Mouse (Mus musculus): ENCODE measurements around the gene Tekt4. TPM values are rescaled to one million over a fixed set of nuclear protein-coding genes. Genes with fewer than 3 reads are reported as not detected.

Gene Tekt4
- polyA plus RNA-seq, 1 experiment from 2014 or later = not detected

- H3K27me3 ChIP-seq = no peaks in the 10 kb centered on the region
- H3K36me3 ChIP-seq = peaks cover 14% of the 10 kb centered on the region; the same call in 1 of the 2 replicates
- peak overlapping the region; percentile 95 for H3K27ac ChIP-seq
- H3K4me1 ChIP-seq (replicated peaks) = peaks cover 80% of the 10 kb centered on the region
- WGBS = 15% methylated on average over 3 of the region's 3 CpGs
- H3K9ac ChIP-seq (replicated peaks) = peak overlapping the region; percentile 40; the same call in 1 of the 2 replicates
- 0 out of 2 replicates have a peak overlapping the region, but pooled peaks have one; percentile 3 for H3K4me3 ChIP-seq (replicated peaks)
- H3K9me3 ChIP-seq = 0 out of 2 replicates have a peak, but pooled peaks cover 8% of the 10 kb centered on the region
- H3K4me2 ChIP-seq = peak overlapping the region; percentile 48
- ATAC-seq (ENCODE audit: insufficient number of reproducible peaks, insufficient read depth, low FRiP score, low TSS enrichment, low read depth) = no peak
Measured at GRCm38 (mm10) chr17:25414917-25415316, 39.5 kb upstream of the Tekt4 start.

- Histone ChIP-seq H3K27ac (peak overlapping the region; percentile 95), H3K36me3 (peaks cover 10% of the 10 kb centered on the region; the same call in 1 of the 2 replicates), H3K4me1 (replicated peaks) (peaks cover 80% of the 10 kb centered on the region), H3K27me3 (no peaks in the 10 kb centered on the region), H3K9me3 (0 out of 2 replicates have a peak, but pooled peaks cover 8% of the 10 kb centered on the region), H3K4me2 (peak overlapping the region; percentile 48), H3K4me3 (replicated peaks) (peak overlapping the region; percentile 16; the same call in 1 of the 2 replicates), H3K9ac (replicated peaks) (peak overlapping the region; percentile 40)
- peak; percentile 50 for ATAC-seq (ENCODE audit: insufficient number of reproducible peaks, insufficient read depth, low FRiP score, low TSS enrichment, low read depth)
- 0% methylated on average over 2 of the region's 6 CpGs for WGBS
Measured at GRCm38 (mm10) chr17:25415421-25415913, 38.9 kb upstream of the Tekt4 start.

DNA sequence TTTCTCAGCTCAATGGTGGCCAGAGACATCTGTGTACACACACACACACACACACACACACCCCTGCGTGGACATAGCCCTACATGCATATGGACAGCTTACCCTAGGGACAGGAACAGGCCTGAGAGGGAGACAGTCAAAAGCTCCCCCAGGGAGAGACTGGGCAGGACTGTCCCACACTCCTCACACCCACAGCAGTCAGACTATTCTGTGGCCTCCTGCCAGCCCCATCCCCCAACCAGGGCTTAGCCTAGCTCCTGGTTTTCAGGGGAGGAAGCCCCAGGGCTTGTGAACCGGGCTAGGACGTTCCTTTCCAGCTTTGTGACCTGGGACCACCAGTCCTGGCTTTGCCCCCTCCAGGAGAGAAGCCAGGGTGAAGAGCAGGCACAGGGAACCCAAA, 38.2 kb upstream of the Tekt4 start:
- 6% methylated on average over 3 of the region's 3 CpGs for WGBS
- Histone ChIP-seq H3K27me3 (no peaks in the 10 kb centered on the region), H3K4me3 (replicated peaks) (peak overlapping the region; percentile 16), H3K4me1 (replicated peaks) (peaks cover 80% of the 10 kb centered on the region), H3K36me3 (peaks cover 10% of the 10 kb centered on the region; the same call in 1 of the 2 replicates), H3K4me2 (peak overlapping the region; percentile 48), H3K9ac (replicated peaks) (0 out of 2 replicates have a peak overlapping the region, but pooled peaks have one; percentile 31), H3K27ac (peak overlapping the region; percentile 95), H3K9me3 (0 out of 2 replicates have a peak, but pooled peaks cover 8% of the 10 kb centered on the region)
- ATAC-seq (ENCODE audit: insufficient number of reproducible peaks, insufficient read depth, low FRiP score, low TSS enrichment, low read depth) = peak; percentile 45; the same call in 1 of the 2 replicates

DNA sequence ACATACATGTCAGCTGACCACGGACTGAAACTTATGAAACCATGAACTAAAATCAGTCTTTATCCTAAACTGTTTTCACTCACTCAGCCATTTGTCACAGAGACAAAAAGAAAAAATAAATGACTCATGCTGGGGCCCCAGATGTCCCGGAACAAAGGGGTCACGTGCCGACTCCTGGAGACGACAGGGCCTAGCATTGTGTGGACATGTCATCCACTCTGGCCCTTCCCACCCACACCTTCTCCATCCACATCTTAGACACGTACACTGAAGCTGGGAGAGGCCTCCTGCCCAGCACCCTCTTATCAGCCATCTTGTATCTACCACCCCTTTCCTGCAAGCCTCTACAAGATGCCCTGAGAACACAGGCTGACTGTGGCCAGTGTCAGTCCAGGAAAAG, 36.4 kb upstream of the Tekt4 start:
- H3K36me3 ChIP-seq = peaks cover 20% of the 10 kb centered on the region
- no peaks in the 10 kb centered on the region for H3K27me3 ChIP-seq
- no peak overlapping the region for H3K4me3 ChIP-seq (replicated peaks)
- H3K27ac ChIP-seq = peak overlapping the region; percentile 64
- no peak overlapping the region for H3K4me2 ChIP-seq
- no peaks in the 10 kb centered on the region for H3K9me3 ChIP-seq
- H3K9ac ChIP-seq (replicated peaks) = no peak overlapping the region
- ATAC-seq (ENCODE audit: insufficient number of reproducible peaks, insufficient read depth, low FRiP score, low TSS enrichment, low read depth) = no peak
- WGBS = 89% methylated on average over 6 of the region's 6 CpGs
- H3K4me1 ChIP-seq (replicated peaks) = peaks cover 81% of the 10 kb centered on the region

DNA sequence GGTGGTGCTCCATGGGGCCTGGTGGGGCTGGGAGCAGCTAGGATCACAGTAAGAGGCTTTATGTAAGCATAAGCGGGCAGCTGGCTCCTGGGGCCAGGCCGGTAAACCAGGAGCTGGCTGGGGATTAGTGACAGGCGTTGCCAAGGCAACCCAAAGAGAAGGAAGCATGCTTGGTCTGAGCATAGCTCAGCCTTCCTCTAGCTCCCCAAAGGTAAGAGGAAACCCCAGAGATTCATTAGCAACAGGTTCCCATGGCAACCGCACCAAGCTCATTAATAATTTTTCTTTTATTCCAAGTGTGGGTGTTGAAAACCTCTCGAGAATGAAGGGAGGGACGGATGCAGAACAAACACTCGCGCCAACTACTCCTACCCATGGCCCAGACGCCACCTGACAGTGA, 35.5 kb upstream of the Tekt4 start:
- 0 out of 2 replicates have a peak overlapping the region, but pooled peaks have one; percentile 27 for H3K9ac ChIP-seq (replicated peaks)
- 0 out of 2 replicates have a peak, but pooled peaks have one; percentile 9 for ATAC-seq (ENCODE audit: insufficient number of reproducible peaks, insufficient read depth, low FRiP score, low TSS enrichment, low read depth)

GRCm38 (mm10) chr17:25420998-25421397, 33.4 kb upstream of the Tekt4 start:
- WGBS = 91% methylated on average over 3 of the region's 3 CpGs
- H3K36me3 ChIP-seq = peaks cover 32% of the 10 kb centered on the region
- H3K9ac ChIP-seq (replicated peaks) = no peak overlapping the region
- H3K4me1 ChIP-seq (replicated peaks) = peaks cover 56% of the 10 kb centered on the region
- no peak overlapping the region for H3K4me2 ChIP-seq
- no peak overlapping the region for H3K4me3 ChIP-seq (replicated peaks)
- ATAC-seq (ENCODE audit: insufficient number of reproducible peaks, insufficient read depth, low FRiP score, low TSS enrichment, low read depth) = no peak
- H3K27me3 ChIP-seq = no peaks in the 10 kb centered on the region; the same call in 1 of the 2 replicates
- no peaks in the 10 kb centered on the region for H3K9me3 ChIP-seq
- peak overlapping the region; percentile 64 for H3K27ac ChIP-seq

More for the DNA sequence above, 35.5 kb upstream of the Tekt4 start:
- Histone ChIP-seq H3K9me3 (no peaks in the 10 kb centered on the region), H3K4me1 (replicated peaks) (peaks cover 77% of the 10 kb centered on the region), H3K36me3 (peaks cover 25% of the 10 kb centered on the region), H3K4me3 (replicated peaks) (no peak overlapping the region), H3K4me2 (peak overlapping the region; percentile 18), H3K27me3 (no peaks in the 10 kb centered on the region), H3K27ac (peak overlapping the region; percentile 64)
- WGBS = 31% methylated on average over 9 of the region's 9 CpGs

GRCm38 (mm10) chr17:25424526-25425080, 29.8 kb upstream of the Tekt4 start:
- no peak for ATAC-seq (ENCODE audit: insufficient number of reproducible peaks, insufficient read depth, low FRiP score, low TSS enrichment, low read depth)
- WGBS = 70% methylated on average over 8 of the region's 8 CpGs
- H3K9me3 ChIP-seq = no peaks in the 10 kb centered on the region
- H3K27me3 ChIP-seq = peaks cover under 1% of the 10 kb centered on the region; the same call in 1 of the 2 replicates
- no peak overlapping the region for H3K4me3 ChIP-seq (replicated peaks)
- peaks cover 34% of the 10 kb centered on the region for H3K4me1 ChIP-seq (replicated peaks)
- H3K4me2 ChIP-seq = no peak overlapping the region
- no peak overlapping the region for H3K27ac ChIP-seq
- H3K36me3 ChIP-seq = peaks cover 51% of the 10 kb centered on the region
- H3K9ac ChIP-seq (replicated peaks) = no peak overlapping the region

DNA sequence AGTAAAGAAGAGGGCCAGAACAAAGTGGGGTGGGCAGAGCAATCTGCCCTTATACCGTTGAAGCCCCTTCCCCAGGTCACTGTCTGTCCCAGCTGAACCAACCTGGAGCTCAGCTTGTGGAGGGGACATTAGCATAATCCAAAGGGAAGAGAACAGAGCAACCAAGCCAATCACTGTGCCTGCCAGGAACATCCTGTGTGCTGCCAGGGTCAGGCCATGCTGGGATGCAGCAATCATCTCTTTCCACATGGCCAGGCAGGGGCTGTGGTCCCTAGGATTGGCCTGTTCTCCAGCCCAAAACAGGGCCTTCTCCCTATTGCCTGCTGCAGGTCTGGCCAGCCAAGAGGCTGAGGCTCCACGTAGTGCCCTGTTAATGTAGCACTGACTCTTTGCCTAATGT, 28.4 kb upstream of the Tekt4 start:
- peaks cover 11% of the 10 kb centered on the region for H3K27me3 ChIP-seq
- WGBS = 68% methylated on average over 2 of the region's 2 CpGs
- 0 out of 2 replicates have a peak overlapping the region, but pooled peaks have one; percentile 34 for H3K9ac ChIP-seq (replicated peaks)
- H3K4me3 ChIP-seq (replicated peaks) = no peak overlapping the region
- H3K27ac ChIP-seq = no peak overlapping the region
- peaks cover 34% of the 10 kb centered on the region for H3K4me1 ChIP-seq (replicated peaks)
- H3K36me3 ChIP-seq = peaks cover 56% of the 10 kb centered on the region
- ATAC-seq (ENCODE audit: insufficient number of reproducible peaks, insufficient read depth, low FRiP score, low TSS enrichment, low read depth) = no peak
- H3K9me3 ChIP-seq = no peaks in the 10 kb centered on the region
- no peak overlapping the region for H3K4me2 ChIP-seq

DNA sequence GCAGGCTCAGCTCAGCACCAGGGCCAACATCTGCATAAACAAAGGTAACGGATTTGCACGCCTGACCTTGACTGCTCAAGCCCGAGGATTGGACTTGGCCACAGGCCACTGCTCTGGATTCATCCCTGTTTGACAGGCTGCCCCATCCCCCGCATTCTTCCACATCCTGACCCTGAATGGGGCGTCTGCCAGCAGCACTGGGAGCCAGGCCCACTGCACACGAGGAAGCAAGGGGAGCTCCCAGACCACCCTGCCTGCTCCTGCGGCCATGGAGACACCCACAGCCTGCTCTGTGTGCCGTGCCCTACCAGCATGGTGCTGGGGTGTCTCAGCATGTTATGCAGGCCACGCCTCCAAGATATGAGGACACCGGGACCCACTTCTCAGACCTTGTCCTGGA, 27.0 kb upstream of the Tekt4 start:
- Histone ChIP-seq H3K4me2 (no peak overlapping the region), H3K9ac (replicated peaks) (no peak overlapping the region), H3K36me3 (peaks cover 47% of the 10 kb centered on the region), H3K9me3 (no peaks in the 10 kb centered on the region), H3K4me1 (replicated peaks) (peaks cover 40% of the 10 kb centered on the region), H3K4me3 (replicated peaks) (no peak overlapping the region), H3K27me3 (peaks cover 25% of the 10 kb centered on the region), H3K27ac (no peak overlapping the region)
- ATAC-seq (ENCODE audit: insufficient number of reproducible peaks, insufficient read depth, low FRiP score, low TSS enrichment, low read depth) = 0 out of 2 replicates have a peak, but pooled peaks have one; percentile 11
- WGBS = 56% methylated on average over 10 of the region's 10 CpGs

DNA sequence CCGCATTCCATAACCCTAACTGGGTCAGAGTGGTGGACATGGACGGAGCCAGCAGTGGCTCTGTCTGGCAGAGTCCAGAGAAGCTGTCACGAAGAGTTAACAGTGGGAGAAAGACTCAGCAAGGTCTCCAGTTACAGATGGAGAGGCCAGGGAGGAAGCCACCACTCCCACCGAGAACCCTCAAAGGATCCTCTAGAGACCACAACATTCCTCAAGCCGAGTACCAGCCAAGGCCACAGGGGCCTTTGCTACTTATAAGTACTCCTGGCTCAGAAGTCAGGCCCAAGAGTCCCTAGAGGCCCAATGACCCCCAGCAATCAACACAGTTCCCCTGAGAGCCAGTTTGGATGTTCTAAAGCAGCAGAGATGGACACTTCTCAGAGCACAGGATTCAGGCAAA, 25.2 kb upstream of the Tekt4 start:
- WGBS = 44% methylated on average over 5 of the region's 5 CpGs
- H3K27me3 ChIP-seq = peaks cover 36% of the 10 kb centered on the region
- H3K27ac ChIP-seq = no peak overlapping the region
- H3K9me3 ChIP-seq = no peaks in the 10 kb centered on the region
- H3K9ac ChIP-seq (replicated peaks) = no peak overlapping the region
- ATAC-seq (ENCODE audit: insufficient number of reproducible peaks, insufficient read depth, low FRiP score, low TSS enrichment, low read depth) = no peak
- peaks cover 35% of the 10 kb centered on the region for H3K36me3 ChIP-seq
- H3K4me3 ChIP-seq (replicated peaks) = no peak overlapping the region
- peaks cover 43% of the 10 kb centered on the region for H3K4me1 ChIP-seq (replicated peaks)
- H3K4me2 ChIP-seq = peak overlapping the region; percentile 22

DNA sequence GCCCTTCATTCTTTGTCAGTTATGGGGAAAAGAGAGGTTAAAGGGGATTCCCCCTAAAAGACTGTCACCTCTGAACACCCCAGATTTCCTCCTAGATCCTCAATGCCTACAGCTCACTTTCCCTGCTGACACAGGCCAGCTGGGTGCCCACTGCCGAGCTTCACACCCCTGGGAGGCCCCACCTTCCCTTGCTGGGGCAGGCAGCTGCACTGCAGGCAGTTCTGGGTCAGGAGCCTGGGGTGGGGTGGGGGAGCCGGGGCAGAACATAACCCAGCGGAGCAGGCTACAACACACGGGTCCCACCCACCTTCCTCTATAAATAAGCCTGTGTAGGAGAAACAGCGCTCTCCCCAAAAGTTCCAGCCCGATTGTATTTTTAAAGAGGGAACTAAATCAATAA, 24.5 kb upstream of the Tekt4 start:
- Histone ChIP-seq H3K9me3 (no peaks in the 10 kb centered on the region), H3K4me2 (peak overlapping the region; percentile 22; the same call in 1 of the 2 replicates), H3K27ac (no peak overlapping the region), H3K36me3 (peaks cover 30% of the 10 kb centered on the region), H3K4me1 (replicated peaks) (peaks cover 50% of the 10 kb centered on the region), H3K4me3 (replicated peaks) (no peak overlapping the region), H3K27me3 (peaks cover 36% of the 10 kb centered on the region), H3K9ac (replicated peaks) (no peak overlapping the region; the same call in 1 of the 2 replicates)
- ATAC-seq (ENCODE audit: insufficient number of reproducible peaks, insufficient read depth, low FRiP score, low TSS enrichment, low read depth) = no peak
- 35% methylated on average over 6 of the region's 6 CpGs for WGBS
